Mouse (Mus musculus) cortical plate, adult 2 months (tissue): Measurements from ENCODE around the gene Rinl.

Experiments used
- CTCF ChIP-seq: fragments of 200-500 bp; IDR thresholded peaks from 2 replicates; pipeline ENCODE4 v1.5.1; 2011; ENCODE audit warnings: mild to moderate bottlenecking, control low read depth, low read length; ENCODE audit not compliant: insufficient read depth; ENCODE audit errors: extremely low read depth
- POLR2A ChIP-seq: fragments of 200-500 bp; IDR thresholded peaks from 2 replicates; pipeline ENCODE4 v1.6.1; 2011; ENCODE audit warnings: mild to moderate bottlenecking, low read length, control low read depth; ENCODE audit not compliant: insufficient read depth; ENCODE audit errors: extremely low read depth

DNA sequence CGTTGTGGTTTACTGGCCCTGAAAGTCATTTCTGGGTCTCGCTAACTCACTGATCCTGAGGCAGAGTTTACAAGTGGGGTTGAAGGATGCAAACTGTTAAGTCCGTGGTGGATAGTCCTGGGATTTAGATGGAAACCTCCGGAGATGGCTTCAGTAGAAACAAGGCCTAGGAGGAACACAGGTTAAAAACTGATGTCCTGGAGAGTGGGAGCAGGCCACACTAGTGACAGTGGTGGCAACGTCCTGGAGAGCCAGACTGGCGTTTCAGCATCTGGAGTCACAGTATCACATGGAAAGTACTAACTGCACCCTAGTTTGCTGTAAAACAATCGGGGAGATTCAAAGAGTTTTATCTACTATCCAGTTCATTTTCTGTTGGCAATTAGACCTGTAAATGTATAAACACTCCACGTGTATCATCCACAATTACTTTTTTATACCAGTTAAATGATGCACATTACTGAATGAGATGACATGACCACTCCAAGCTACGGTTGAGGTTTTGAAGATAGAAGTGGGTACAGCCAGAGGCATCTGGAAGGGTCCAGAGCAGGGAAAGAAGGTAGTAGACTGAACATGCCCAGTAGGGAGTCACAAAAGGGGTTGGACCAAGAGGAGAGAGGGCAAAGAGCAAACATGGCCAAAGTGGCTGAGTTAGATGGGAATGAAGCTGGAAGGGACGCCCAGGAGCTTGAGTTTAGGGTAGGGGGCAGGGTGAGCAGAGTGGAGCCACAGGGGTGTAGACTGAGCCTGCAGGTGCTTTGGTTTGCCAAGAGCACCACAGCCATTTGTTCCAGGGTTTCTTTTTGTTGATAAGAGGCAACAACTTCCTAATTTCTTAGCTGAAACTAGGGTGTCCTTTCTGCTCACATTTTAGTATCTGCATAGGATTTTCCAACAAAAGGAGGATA is 34.5 kb downstream of the Rinl start:
- no peak for TF ChIP-seq CTCF
- TF ChIP-seq POLR2A = no peak
